Mouse (Mus musculus): ENCODE data around the gene Qsox1. TPM values are rescaled to one million over a fixed set of nuclear protein-coding genes. Genes with fewer than 3 reads are reported as not detected.

Qsox1 gene
- polyA plus RNA-seq, 1 experiment from 2014 or later: 12.2 TPM

DNA sequence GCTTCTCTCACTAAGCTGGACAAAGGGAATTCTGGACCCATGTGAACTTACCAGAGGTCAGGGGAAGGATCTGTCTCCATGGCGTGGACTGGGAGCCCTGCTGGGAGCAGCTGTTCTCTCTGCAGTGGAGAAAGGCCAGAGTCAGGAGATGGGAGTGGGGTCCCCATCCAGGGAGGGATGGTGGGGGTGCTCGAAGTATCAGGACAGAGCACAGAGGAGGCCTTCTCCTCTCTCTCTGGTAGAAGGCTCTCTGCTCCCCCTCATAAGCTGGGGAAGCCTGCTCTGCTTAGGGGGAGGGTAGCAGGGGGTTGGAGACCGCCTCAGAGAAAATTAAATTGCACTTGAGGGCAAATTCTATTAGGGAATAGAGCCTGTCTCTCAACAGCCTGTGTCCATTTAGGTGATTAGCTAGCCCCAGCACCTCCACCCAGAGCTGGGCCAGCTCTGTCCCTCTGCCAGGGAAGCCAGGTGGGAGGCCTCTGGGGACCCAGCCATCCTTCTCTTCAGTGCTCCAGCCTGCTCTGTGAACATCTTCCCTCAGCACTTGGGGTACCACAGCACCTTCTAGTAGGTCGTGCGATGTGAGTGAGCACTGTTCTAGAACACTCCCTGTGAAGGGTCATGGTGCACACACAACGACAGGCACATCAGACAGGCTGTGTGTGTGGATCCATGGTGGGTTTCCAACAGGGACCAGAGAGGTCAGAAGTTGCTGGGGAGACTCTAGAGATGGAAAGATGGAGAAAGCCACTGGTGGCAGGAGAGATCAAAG is 61.0 kb downstream of the Qsox1 start, which contains the start of gene Lhx4:
Lhx4 (minus strand) TSS at position 201 of the 772 bp plus-strand sequence.
- peaks cover 75% of the 10 kb centered on the region for H3K27me3 ChIP-seq (ENCODE audit: control insufficient read depth, insufficient read depth, low read length)
- WGBS: 58% methylated on average over 6 of the region's 6 CpGs

GRCm38 (mm10) chr1:155750517-155751178 is 62.0 kb downstream of the Qsox1 start:
- WGBS: 30% methylated on average over 11 of the region's 11 CpGs
- Histone ChIP-seq H3K36me3 (ENCODE audit: control insufficient read depth, insufficient read depth, low read length) (no peaks in the 10 kb centered on the region), H3K4me2 (ENCODE audit: low read length) (no peak overlapping the region), H3K27me3 (ENCODE audit: control insufficient read depth, insufficient read depth, low read length) (peaks cover 85% of the 10 kb centered on the region), H3K4me1 (ENCODE audit: control insufficient read depth in 2 of 2, insufficient read depth in 2 of 2, low read length in 2 of 2) (no peaks in the 10 kb centered on the region), H3K9me3 (ENCODE audit: control insufficient read depth, low read length) (no peaks in the 10 kb centered on the region), H3K4me3 (ENCODE audit: control insufficient read depth in 1 of 2, insufficient read depth in 1 of 2, low read depth in 1 of 2, low read length in 2 of 2) (no peak overlapping the region), H3K27ac (replicated peaks in 1 of 2; ENCODE audit: control insufficient read depth in 1 of 2, insufficient read depth in 1 of 2, low read depth in 2 of 2, low read length in 2 of 2) (no peak overlapping the region), H3K9ac (ENCODE audit: low read length) (no peak overlapping the region)
- ATAC-seq (ENCODE audit: insufficient number of reproducible peaks, insufficient read depth, low FRiP score, low read depth): no peak

More for the DNA sequence above, 61.0 kb downstream of the Qsox1 start, which contains the start of gene Lhx4:
- no peak for ATAC-seq (ENCODE audit: insufficient number of reproducible peaks, insufficient read depth, low FRiP score, low read depth)
- H3K4me2 ChIP-seq (ENCODE audit: low read length): no peak within 1 kb of the TSS
- H3K27ac ChIP-seq (replicated peaks in 1 of 2; ENCODE audit: control insufficient read depth in 1 of 2, insufficient read depth in 1 of 2, low read depth in 2 of 2, low read length in 2 of 2): no peak within 1 kb of the TSS
- no peak within 1 kb of the TSS for H3K9ac ChIP-seq (ENCODE audit: low read length)
- H3K9me3 ChIP-seq (ENCODE audit: control insufficient read depth, low read length): no peaks in the 10 kb centered on the region
- no peaks in the 10 kb centered on the region for H3K36me3 ChIP-seq (ENCODE audit: control insufficient read depth, insufficient read depth, low read length)
- no peak within 1 kb of the TSS for H3K4me3 ChIP-seq (ENCODE audit: control insufficient read depth in 1 of 2, insufficient read depth in 1 of 2, low read depth in 1 of 2, low read length in 2 of 2)
- H3K4me1 ChIP-seq (ENCODE audit: control insufficient read depth in 2 of 2, insufficient read depth in 2 of 2, low read length in 2 of 2): no peaks in the 10 kb centered on the region

DNA sequence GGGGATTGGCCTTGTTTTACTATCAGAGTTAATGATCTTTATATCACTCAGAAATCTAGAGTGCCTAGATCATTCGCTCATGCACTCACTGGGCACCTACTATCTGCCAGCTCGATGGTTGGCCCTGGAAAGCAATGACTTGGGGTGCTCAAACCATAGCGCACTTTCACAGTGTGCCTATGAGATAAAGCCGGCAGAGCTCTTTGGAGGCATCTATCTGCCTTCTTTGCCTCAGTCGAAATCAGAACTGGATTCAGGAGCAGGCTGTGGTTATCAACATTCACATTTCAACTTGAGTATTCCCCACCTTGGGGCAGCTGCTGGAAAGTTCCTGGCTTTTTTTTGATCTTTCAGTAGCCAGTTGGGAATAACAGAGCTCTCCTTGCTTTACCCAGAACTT is 64.8 kb downstream of the Qsox1 start:
- Histone ChIP-seq H3K4me3 (ENCODE audit: control insufficient read depth in 1 of 2, insufficient read depth in 1 of 2, low read depth in 1 of 2, low read length in 2 of 2) (no peak overlapping the region), H3K4me2 (ENCODE audit: low read length) (no peak overlapping the region), H3K9ac (ENCODE audit: low read length) (no peak overlapping the region), H3K36me3 (ENCODE audit: control insufficient read depth, insufficient read depth, low read length) (no peaks in the 10 kb centered on the region), H3K27me3 (ENCODE audit: control insufficient read depth, insufficient read depth, low read length) (peaks cover 91% of the 10 kb centered on the region), H3K9me3 (ENCODE audit: control insufficient read depth, low read length) (no peaks in the 10 kb centered on the region), H3K27ac (replicated peaks in 1 of 2; ENCODE audit: control insufficient read depth in 1 of 2, insufficient read depth in 1 of 2, low read depth in 2 of 2, low read length in 2 of 2) (no peak overlapping the region), H3K4me1 (ENCODE audit: control insufficient read depth in 2 of 2, insufficient read depth in 2 of 2, low read length in 2 of 2) (peaks cover 0 to 4% of the 10 kb centered on the region in 2 experiments; a peak in 3 of 4 replicates)
- no peak for ATAC-seq (ENCODE audit: insufficient number of reproducible peaks, insufficient read depth, low FRiP score, low read depth)
- 66% methylated on average over 5 of the region's 5 CpGs for WGBS

- no peak for ATAC-seq (ENCODE audit: insufficient number of reproducible peaks, insufficient read depth, low FRiP score, low read depth)
- Histone ChIP-seq H3K27ac (replicated peaks in 1 of 2; ENCODE audit: control insufficient read depth in 1 of 2, insufficient read depth in 1 of 2, low read depth in 2 of 2, low read length in 2 of 2) (no peak overlapping the region), H3K4me2 (ENCODE audit: low read length) (no peak overlapping the region), H3K4me1 (ENCODE audit: control insufficient read depth in 2 of 2, insufficient read depth in 2 of 2, low read length in 2 of 2) (peaks cover 0 to 12% of the 10 kb centered on the region in 2 experiments; a peak in 3 of 4 replicates), H3K9me3 (ENCODE audit: control insufficient read depth, low read length) (no peaks in the 10 kb centered on the region), H3K27me3 (ENCODE audit: control insufficient read depth, insufficient read depth, low read length) (peaks cover 94% of the 10 kb centered on the region), H3K9ac (ENCODE audit: low read length) (no peak overlapping the region), H3K36me3 (ENCODE audit: control insufficient read depth, insufficient read depth, low read length) (no peaks in the 10 kb centered on the region), H3K4me3 (ENCODE audit: control insufficient read depth in 1 of 2, insufficient read depth in 1 of 2, low read depth in 1 of 2, low read length in 2 of 2) (no peak overlapping the region)
- WGBS: 24% methylated on average over 8 of the region's 8 CpGs
These were observed 65.7 kb downstream of the Qsox1 start for GRCm38 (mm10) chr1:155747011-155747410.

GRCm38 (mm10) chr1:155742411-155743363 is 70.0 kb downstream of the Qsox1 start:
- Histone ChIP-seq H3K4me3 (ENCODE audit: control insufficient read depth in 1 of 2, insufficient read depth in 1 of 2, low read depth in 1 of 2, low read length in 2 of 2) (peak overlapping the region; percentile 35 to 62), H3K4me1 (ENCODE audit: control insufficient read depth in 2 of 2, insufficient read depth in 2 of 2, low read length in 2 of 2) (peaks cover 3 to 20% of the 10 kb centered on the region in 2 experiments; a peak in 3 of 4 replicates), H3K9ac (ENCODE audit: low read length) (peak overlapping the region; percentile 56), H3K27me3 (ENCODE audit: control insufficient read depth, insufficient read depth, low read length) (peaks cover 94% of the 10 kb centered on the region), H3K36me3 (ENCODE audit: control insufficient read depth, insufficient read depth, low read length) (no peaks in the 10 kb centered on the region), H3K9me3 (ENCODE audit: control insufficient read depth, low read length) (no peaks in the 10 kb centered on the region), H3K27ac (replicated peaks in 1 of 2; ENCODE audit: control insufficient read depth in 1 of 2, insufficient read depth in 1 of 2, low read depth in 2 of 2, low read length in 2 of 2) (no peak overlapping the region), H3K4me2 (ENCODE audit: low read length) (peak overlapping the region; percentile 100)
- WGBS: under 1% methylated on average over 70 of the region's 81 CpGs
- peak; percentile 32; the same call in 1 of the 2 replicates for ATAC-seq (ENCODE audit: insufficient number of reproducible peaks, insufficient read depth, low FRiP score, low read depth)

GRCm38 (mm10) chr1:155741988-155742387 is 70.7 kb downstream of the Qsox1 start:
- H3K4me2 ChIP-seq (ENCODE audit: low read length): peak overlapping the region; percentile 100
- H3K9ac ChIP-seq (ENCODE audit: low read length): peak overlapping the region; percentile 56
- H3K36me3 ChIP-seq (ENCODE audit: control insufficient read depth, insufficient read depth, low read length): no peaks in the 10 kb centered on the region
- no peak overlapping the region for H3K27ac ChIP-seq (replicated peaks in 1 of 2; ENCODE audit: control insufficient read depth in 1 of 2, insufficient read depth in 1 of 2, low read depth in 2 of 2, low read length in 2 of 2)
- H3K27me3 ChIP-seq (ENCODE audit: control insufficient read depth, insufficient read depth, low read length): peaks cover 94% of the 10 kb centered on the region
- ATAC-seq (ENCODE audit: insufficient number of reproducible peaks, insufficient read depth, low FRiP score, low read depth): no peak
- H3K4me1 ChIP-seq (ENCODE audit: control insufficient read depth in 2 of 2, insufficient read depth in 2 of 2, low read length in 2 of 2): peaks cover 3 to 24% of the 10 kb centered on the region in 2 experiments; a peak in 3 of 4 replicates
- peak overlapping the region; percentile 35 to 62 for H3K4me3 ChIP-seq (ENCODE audit: control insufficient read depth in 1 of 2, insufficient read depth in 1 of 2, low read depth in 1 of 2, low read length in 2 of 2)
- WGBS: 1% methylated on average over 23 of the region's 26 CpGs
- H3K9me3 ChIP-seq (ENCODE audit: control insufficient read depth, low read length): no peaks in the 10 kb centered on the region

All from heart, embryonic 14.5 days (tissue).